11 mouse cellular contexts compared by ENCODE assay signal in genomic region chr1:153660982-153661688, GRCm38 (mm10). TPM values are rescaled to one million over a fixed set of nuclear protein-coding genes. Genes with fewer than 3 reads are reported as not detected.
A peak's percentile ranks its signal among the peaks of the same experiment; 100 is the strongest.
DNase-seq lines count a peak whose midpoint lies in the region; ATAC-seq and TF ChIP-seq lines count a peak whose summit lies in the region.
"Had no signal": no experiment of that assay in that cellular context is flagged by ENCODE, and none has a peak within 500 bp of the region (broad histone marks: within the 10 kb centered on the region; RNA-seq: fewer than 3 reads in every experiment).

No protein-coding gene starts in this region.

- TF ChIP-seq POLR2A in liver, adult 2 months (IDR thresholded peaks at IDR 0.05; ENCODE audit: extremely low read depth, insufficient read depth, low read length): no peak

- no peak for TF ChIP-seq CTCF in liver, adult 2 months (IDR thresholded peaks at IDR 0.05; ENCODE audit: low read depth, low read length)

- WGBS in liver, adult 2 months: 21% methylated on average over 15 of the region's 15 CpGs
- 4% methylated on average over 15 of the region's 15 CpGs for WGBS in forebrain, embryonic 13.5 days
- 28% methylated on average over 15 of the region's 15 CpGs for WGBS in intestine, embryonic 15.5 days

- no peaks in the 10 kb centered on the region for H3K9me3 ChIP-seq in forebrain, embryonic 13.5 days (replicated peaks)
- H3K9me3 ChIP-seq in intestine, embryonic 15.5 days: no peaks in the 10 kb centered on the region
- H3K9me3 ChIP-seq: embryonic facial prominence, embryonic 12.5 days had no signal

- H3K27me3 ChIP-seq in liver, adult 2 months (ENCODE audit: control insufficient read depth, insufficient read depth, low read length): no peaks in the 10 kb centered on the region
- H3K27me3 ChIP-seq in forebrain, embryonic 13.5 days: no peaks in the 10 kb centered on the region
- H3K27me3 ChIP-seq in intestine, embryonic 15.5 days (replicated peaks): peaks cover 7% of the 10 kb centered on the region

- no peak overlapping the region for H3K4me3 ChIP-seq in liver, adult 2 months (ENCODE audit: insufficient read depth, low read depth, low read length)
- peak overlapping the region; percentile 10; the same call in 1 of the 2 replicates for H3K4me3 ChIP-seq in forebrain, embryonic 13.5 days
- H3K4me3 ChIP-seq in intestine, embryonic 15.5 days (replicated peaks): no peak overlapping the region
- H3K4me3 ChIP-seq: embryonic facial prominence, embryonic 12.5 days; megakaryocyte, embryonic 14.5 days had no signal

- no peak overlapping the region; the same call in 1 of the 2 replicates for H3K27ac ChIP-seq in liver, adult 2 months (replicated peaks; ENCODE audit: insufficient read depth, low read depth, low read length)
- peak overlapping the region; percentile 91 for H3K27ac ChIP-seq in forebrain, embryonic 13.5 days
- H3K27ac ChIP-seq in intestine, embryonic 15.5 days: no peak overlapping the region
- H3K27ac ChIP-seq: embryonic facial prominence, embryonic 12.5 days had no signal

- peaks cover 5% of the 10 kb centered on the region; the same call in 1 of the 2 replicates for H3K4me1 ChIP-seq in liver, adult 2 months (ENCODE audit: control insufficient read depth, insufficient read depth, low read length)
- peaks cover 62% of the 10 kb centered on the region for H3K4me1 ChIP-seq in forebrain, embryonic 13.5 days
- peaks cover 11% of the 10 kb centered on the region for H3K4me1 ChIP-seq in intestine, embryonic 15.5 days (replicated peaks)

- DNase-seq in liver, adult 2 months (ENCODE audit: extremely low read depth, low read depth, low spot score): peak; percentile 93
- DNase-seq in liver: no peak
- DNase-seq in retina, embryonic 14.5 days (ENCODE audit: low spot score): peak; percentile 46
- no peak for DNase-seq in spleen, adult 12 weeks (ENCODE audit: low spot score)
- DNase-seq in spleen, postnatal 10 days (ENCODE audit: low spot score in 2 of 2): no peak
- DNase-seq: gastrocnemius, postnatal 36 days; thymus, postnatal 36 days had no signal

- no peaks in the 10 kb centered on the region for H3K36me3 ChIP-seq in liver, adult 2 months (ENCODE audit: control insufficient read depth, insufficient read depth, low read length)
- H3K36me3 ChIP-seq in forebrain, embryonic 13.5 days (ENCODE audit: poor library complexity, severe bottlenecking): no peaks in the 10 kb centered on the region
- no peaks in the 10 kb centered on the region for H3K36me3 ChIP-seq in intestine, embryonic 15.5 days
- H3K36me3 ChIP-seq: embryonic facial prominence, embryonic 12.5 days had no signal

- no peaks in the 10 kb centered on the region for H3K79me2 ChIP-seq in liver, adult 2 months (ENCODE audit: control insufficient read depth, insufficient read depth, low read length)

- peak overlapping the region; percentile 53 for H3K9ac ChIP-seq in liver, adult 2 months (ENCODE audit: low read depth, low read length)
- peak overlapping the region; percentile 48 for H3K9ac ChIP-seq in forebrain, embryonic 13.5 days
- no peak overlapping the region for H3K9ac ChIP-seq in intestine, embryonic 15.5 days
- H3K9ac ChIP-seq: embryonic facial prominence, embryonic 12.5 days had no signal

- peak; percentile 48 for ATAC-seq in forebrain, embryonic 13.5 days
- ATAC-seq in intestine, embryonic 15.5 days: peak; percentile 68

- H3K4me2 ChIP-seq in forebrain, embryonic 13.5 days: peak overlapping the region; percentile 53
- 0 out of 2 replicates have a peak overlapping the region, but pooled peaks have one; percentile 28 for H3K4me2 ChIP-seq in intestine, embryonic 15.5 days (replicated peaks)
- H3K4me2 ChIP-seq: embryonic facial prominence, embryonic 12.5 days had no signal

RNA-seq across cellular contexts. Expression of gene Rgs8, which starts 8.3 kb away (rescaled TPM):
- total RNA-seq in liver, adult 2 months (2014; rRNA removed): 0.07 and 0.09 TPM in 2 replicates
- not detected in 2 replicates for polyA plus RNA-seq in liver, adult 2 months (2012; rRNA removed)
- 14.6 and 17.7 TPM in 2 replicates for polyA plus RNA-seq in forebrain, embryonic 13.5 days (2015; fragmentation: Nextera tagmentation; extraction: Ambion mirVana)
- 0.23 and 0.37 TPM in 2 replicates for polyA plus RNA-seq in intestine, embryonic 15.5 days (2015; fragmentation: Nextera tagmentation; extraction: Ambion mirVana)

Comparison
In these comparisons a context has a peak if more than half of its experiments do, and no peak if none do; other contexts are left out.
1. DNase-seq: peak in liver, adult 2 months (single experiment) and retina, embryonic 14.5 days (single experiment); none in liver (single experiment), spleen, adult 12 weeks (single experiment) and spleen, postnatal 10 days (0 of 2).
2. RNA of gene Rgs8, which starts 8.3 kb away (polyA plus RNA-seq): 14.6 to 17.7 TPM in forebrain, embryonic 13.5 days; 0.23 to 0.37 TPM in intestine, embryonic 15.5 days and not detected in liver, adult 2 months; every median in the first group is over 10 times any median in the second.